In genomic region chr7:143310847-143311246, GRCm38 (mm10) we compare ENCODE assay signal across 14 mouse cellular contexts.
DNase-seq lines count a peak whose midpoint lies in the region; ATAC-seq and TF ChIP-seq lines count a peak whose summit lies in the region.
"Had no signal": no experiment of that assay in that cellular context is flagged by ENCODE, and none has a peak within 500 bp of the region (broad histone marks: within the 10 kb centered on the region; RNA-seq: fewer than 3 reads in every experiment).

No protein-coding gene starts in this region.

- no peak for DNase-seq in heart, adult 2 months
- peak; percentile 29 for DNase-seq in neural tube, embryonic 11.5 days (ENCODE audit: low spot score)
- DNase-seq in cerebellum, adult 9-11 months: no peak
- DNase-seq in c-Kit-positive CD71-positive TER-119-positive erythroid progenitor cells, embryonic 14.5 days (ENCODE audit: low spot score): no peak
- DNase-seq in forebrain, postnatal 0 days: no peak
- DNase-seq: thymus, adult 18-20 months had no signal

- ATAC-seq in heart, embryonic 15.5 days (replicated peaks; ENCODE audit: insufficient number of reproducible peaks, insufficient read depth, low FRiP score, low read depth): no peak
- no peak for ATAC-seq in neural tube, embryonic 11.5 days (ENCODE audit: insufficient read depth, low FRiP score, low TSS enrichment)
- no peak for ATAC-seq in neural tube, embryonic 15.5 days (ENCODE audit: low FRiP score)
- no peak for ATAC-seq in intestine, embryonic 16.5 days
- no peak for ATAC-seq in forebrain, postnatal 0 days
- ATAC-seq: midbrain, embryonic 16.5 days had no signal

- H3K9me3 ChIP-seq in heart, embryonic 15.5 days (replicated peaks): no peaks in the 10 kb centered on the region
- no peaks in the 10 kb centered on the region for H3K9me3 ChIP-seq in neural tube, embryonic 11.5 days (ENCODE audit: control insufficient read depth, low read length)
- no peaks in the 10 kb centered on the region for H3K9me3 ChIP-seq in neural tube, embryonic 15.5 days (replicated peaks)
- H3K9me3 ChIP-seq in intestine, embryonic 16.5 days (ENCODE audit: control insufficient read depth, low read length): no peaks in the 10 kb centered on the region
- H3K9me3 ChIP-seq in forebrain, postnatal 0 days (ENCODE audit: low read length): no peaks in the 10 kb centered on the region
- H3K9me3 ChIP-seq: hindbrain, embryonic 13.5 days; neural tube, embryonic 13.5 days had no signal

- intact Hi-C loops in heart, adult 2 months (cut with DNase I): no loop called here

- H3K4me2 ChIP-seq in heart, embryonic 15.5 days: no peak overlapping the region
- no peak overlapping the region for H3K4me2 ChIP-seq in neural tube, embryonic 11.5 days (ENCODE audit: low read depth)
- H3K4me2 ChIP-seq in neural tube, embryonic 15.5 days: no peak overlapping the region
- H3K4me2 ChIP-seq in intestine, embryonic 16.5 days (ENCODE audit: low read depth, low read length): no peak overlapping the region
- H3K4me2 ChIP-seq in forebrain, postnatal 0 days (ENCODE audit: low read depth): no peak overlapping the region
- H3K4me2 ChIP-seq: hindbrain, embryonic 13.5 days; neural tube, embryonic 13.5 days had no signal

- peaks cover 66% of the 10 kb centered on the region for H3K4me1 ChIP-seq in heart, embryonic 15.5 days (replicated peaks)
- H3K4me1 ChIP-seq in heart, adult 2 months (ENCODE audit: control insufficient read depth, insufficient read depth, low read length): peaks cover 11% of the 10 kb centered on the region
- H3K4me1 ChIP-seq in neural tube, embryonic 11.5 days (ENCODE audit: control insufficient read depth, insufficient read depth, low read length): peaks cover 7% of the 10 kb centered on the region
- peaks cover 2% of the 10 kb centered on the region for H3K4me1 ChIP-seq in neural tube, embryonic 15.5 days
- H3K4me1 ChIP-seq in intestine, embryonic 16.5 days (ENCODE audit: control insufficient read depth, insufficient read depth, low read length): peaks cover 39% of the 10 kb centered on the region
- no peaks in the 10 kb centered on the region for H3K4me1 ChIP-seq in forebrain, postnatal 0 days (ENCODE audit: insufficient read depth)

- no peak for TF ChIP-seq EP300 in heart, adult 2 months (IDR thresholded peaks at IDR 0.05; ENCODE audit: insufficient read depth, low read depth, low read length)

- H3K27me3 ChIP-seq in heart, embryonic 15.5 days: no peaks in the 10 kb centered on the region
- H3K27me3 ChIP-seq in heart, adult 2 months (ENCODE audit: control insufficient read depth, insufficient read depth, low read length): no peaks in the 10 kb centered on the region
- H3K27me3 ChIP-seq in neural tube, embryonic 11.5 days (ENCODE audit: control insufficient read depth, insufficient read depth, low read length): no peaks in the 10 kb centered on the region
- H3K27me3 ChIP-seq in neural tube, embryonic 15.5 days (replicated peaks): no peaks in the 10 kb centered on the region
- H3K27me3 ChIP-seq in intestine, embryonic 16.5 days (replicated peaks; ENCODE audit: control insufficient read depth, insufficient read depth, low read length): no peaks in the 10 kb centered on the region
- no peaks in the 10 kb centered on the region for H3K27me3 ChIP-seq in forebrain, postnatal 0 days (ENCODE audit: insufficient read depth, low read length)
- H3K27me3 ChIP-seq: hindbrain, embryonic 13.5 days; neural tube, embryonic 13.5 days had no signal

- 64% methylated on average over 8 of the region's 8 CpGs for WGBS in heart, embryonic 15.5 days
- 88% methylated on average over 8 of the region's 8 CpGs for WGBS in heart, adult 2 months
- WGBS in neural tube, embryonic 11.5 days: 62% methylated on average over 8 of the region's 8 CpGs
- WGBS in neural tube, embryonic 15.5 days: 83% methylated on average over 8 of the region's 8 CpGs
- WGBS in intestine, embryonic 16.5 days: 59% methylated on average over 8 of the region's 8 CpGs
- 85% methylated on average over 8 of the region's 8 CpGs for WGBS in forebrain, postnatal 0 days

- H3K4me3 ChIP-seq in heart, embryonic 15.5 days: no peak overlapping the region
- no peak overlapping the region for H3K4me3 ChIP-seq in heart, adult 2 months
- H3K4me3 ChIP-seq in neural tube, embryonic 11.5 days (ENCODE audit: low read depth, low read length): no peak overlapping the region
- H3K4me3 ChIP-seq in neural tube, embryonic 15.5 days (replicated peaks): no peak overlapping the region
- no peak overlapping the region for H3K4me3 ChIP-seq in intestine, embryonic 16.5 days (ENCODE audit: low read length)
- no peak overlapping the region for H3K4me3 ChIP-seq in forebrain, postnatal 0 days (ENCODE audit: low read depth, low read length)
- H3K4me3 ChIP-seq: erythroblast, embryonic 14.5 days; hindbrain, embryonic 13.5 days; neural tube, embryonic 13.5 days had no signal

- H3K36me3 ChIP-seq in heart, embryonic 15.5 days: no peaks in the 10 kb centered on the region
- H3K36me3 ChIP-seq in heart, adult 2 months (ENCODE audit: control insufficient read depth, insufficient read depth, low read length): no peaks in the 10 kb centered on the region
- H3K36me3 ChIP-seq in neural tube, embryonic 11.5 days (ENCODE audit: control insufficient read depth, insufficient read depth, low read length): no peaks in the 10 kb centered on the region
- H3K36me3 ChIP-seq in neural tube, embryonic 15.5 days: no peaks in the 10 kb centered on the region
- H3K36me3 ChIP-seq in intestine, embryonic 16.5 days (ENCODE audit: control insufficient read depth, insufficient read depth, low read length): no peaks in the 10 kb centered on the region
- H3K36me3 ChIP-seq in forebrain, postnatal 0 days (ENCODE audit: insufficient read depth): no peaks in the 10 kb centered on the region
- H3K36me3 ChIP-seq: hindbrain, embryonic 13.5 days; neural tube, embryonic 13.5 days had no signal

- TF ChIP-seq POLR2A in heart, adult 2 months (IDR thresholded peaks at IDR 0.05; ENCODE audit: insufficient read depth, low read depth, low read length): no peak

- no peak for TF ChIP-seq CTCF in heart, adult 2 months (IDR thresholded peaks at IDR 0.05)
- no peak for TF ChIP-seq CTCF in forebrain, postnatal 0 days (IDR thresholded peaks at IDR 0.05; ENCODE audit: low read depth)

- peak overlapping the region; percentile 28 for H3K27ac ChIP-seq in heart, embryonic 15.5 days
- no peak overlapping the region for H3K27ac ChIP-seq in heart, adult 2 months
- H3K27ac ChIP-seq in neural tube, embryonic 11.5 days (ENCODE audit: low read depth, low read length): no peak overlapping the region
- no peak overlapping the region for H3K27ac ChIP-seq in neural tube, embryonic 15.5 days (replicated peaks)
- peak overlapping the region; percentile 56 for H3K27ac ChIP-seq in intestine, embryonic 16.5 days (ENCODE audit: low read length)
- no peak overlapping the region for H3K27ac ChIP-seq in forebrain, postnatal 0 days (ENCODE audit: low read depth, low read length)
- H3K27ac ChIP-seq: hindbrain, embryonic 13.5 days; kidney, postnatal 0 days; neural tube, embryonic 13.5 days had no signal

- H3K9ac ChIP-seq in heart, embryonic 15.5 days: no peak overlapping the region
- H3K9ac ChIP-seq in heart, adult 2 months (ENCODE audit: low read depth, low read length): no peak overlapping the region
- H3K9ac ChIP-seq in neural tube, embryonic 11.5 days (ENCODE audit: low read length): no peak overlapping the region
- H3K9ac ChIP-seq in neural tube, embryonic 15.5 days (replicated peaks): no peak overlapping the region
- H3K9ac ChIP-seq in intestine, embryonic 16.5 days (ENCODE audit: low read depth, low read length): 0 out of 2 replicates have a peak overlapping the region, but pooled peaks have one; percentile 2
- no peak overlapping the region for H3K9ac ChIP-seq in forebrain, postnatal 0 days
- H3K9ac ChIP-seq: hindbrain, embryonic 13.5 days; neural tube, embryonic 13.5 days had no signal

- no peaks in the 10 kb centered on the region for H3K79me2 ChIP-seq in heart, adult 2 months (replicated peaks; ENCODE audit: control insufficient read depth, insufficient read depth, low read length)

Comparison
In these comparisons a context has a peak if more than half of its experiments do, and no peak if none do; other contexts are left out.
1. H3K27ac ChIP-seq: peak in heart, embryonic 15.5 days (single experiment) and intestine, embryonic 16.5 days (single experiment); none in heart, adult 2 months (single experiment), neural tube, embryonic 11.5 days (single experiment), neural tube, embryonic 15.5 days (single experiment) and forebrain, postnatal 0 days (single experiment).